In the genomic region with DNA sequence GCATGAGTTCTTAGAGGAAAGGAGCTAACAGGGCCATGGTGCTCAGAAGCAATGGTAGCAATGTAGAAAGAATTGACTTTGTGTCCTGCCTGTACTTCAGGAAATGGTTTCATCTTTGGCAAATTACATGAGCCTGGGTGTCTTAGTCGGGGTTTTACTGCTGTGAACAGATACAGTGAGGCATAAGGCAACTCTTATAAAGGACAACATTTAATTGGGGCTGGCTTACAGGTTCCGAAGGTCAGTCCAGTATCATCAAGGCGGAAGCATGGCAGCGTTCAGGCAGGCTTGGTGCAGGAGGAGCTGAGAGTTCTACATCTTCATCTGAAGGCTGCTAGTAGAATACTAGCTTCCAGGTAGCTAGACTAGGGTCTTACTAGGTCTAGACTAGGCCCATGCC, we compare ENCODE assay signal across 23 mouse cellular contexts.
"Had no signal": no experiment of that assay in that cellular context is flagged by ENCODE, and none has a peak within 500 bp of the region (broad histone marks: within the 10 kb centered on the region; RNA-seq: fewer than 3 reads in every experiment).

No protein-coding gene starts in this region.

- H3K27ac ChIP-seq: forebrain, embryonic 15.5 days; heart, embryonic 10.5 days; hindbrain, embryonic 10.5 days; hindbrain, embryonic 12.5 days; hindbrain, embryonic 15.5 days; layer of hippocampus, adult 2 months; left cerebral cortex, adult 2 months; limb, embryonic 10.5 days; limb, embryonic 12.5 days; liver, embryonic 13.5 days had no signal

- H3K9ac ChIP-seq: forebrain, embryonic 15.5 days; forebrain, postnatal 0 days; heart, embryonic 12.5 days; hindbrain, embryonic 12.5 days; hindbrain, embryonic 15.5 days; limb, embryonic 12.5 days; liver, embryonic 13.5 days had no signal

- H3K4me3 ChIP-seq: forebrain, embryonic 15.5 days; heart, embryonic 10.5 days; heart, embryonic 12.5 days; hindbrain, embryonic 10.5 days; hindbrain, embryonic 12.5 days; hindbrain, embryonic 15.5 days; layer of hippocampus, adult 2 months; left cerebral cortex, adult 2 months; limb, embryonic 10.5 days; limb, embryonic 12.5 days; liver, embryonic 13.5 days had no signal

- H3K9me3 ChIP-seq: forebrain, embryonic 15.5 days; heart, embryonic 10.5 days; heart, embryonic 12.5 days; hindbrain, embryonic 10.5 days; hindbrain, embryonic 12.5 days; hindbrain, embryonic 15.5 days; limb, embryonic 10.5 days; limb, embryonic 12.5 days; liver, embryonic 13.5 days had no signal

- ATAC-seq: forebrain, embryonic 15.5 days; forebrain, postnatal 0 days had no signal

- H3K4me1 ChIP-seq: hindbrain, embryonic 10.5 days; liver, embryonic 13.5 days had no signal

- H3K36me3 ChIP-seq: forebrain, embryonic 15.5 days; heart, embryonic 10.5 days; heart, embryonic 12.5 days; hindbrain, embryonic 10.5 days; hindbrain, embryonic 12.5 days; hindbrain, embryonic 15.5 days; limb, embryonic 10.5 days; limb, embryonic 12.5 days; liver, embryonic 13.5 days had no signal

- H3K27me3 ChIP-seq: forebrain, embryonic 15.5 days; heart, embryonic 12.5 days; hindbrain, embryonic 12.5 days; hindbrain, embryonic 15.5 days; limb, embryonic 12.5 days; liver, embryonic 13.5 days had no signal

- H3K4me2 ChIP-seq: forebrain, embryonic 15.5 days; heart, embryonic 12.5 days; hindbrain, embryonic 12.5 days; hindbrain, embryonic 15.5 days; limb, embryonic 12.5 days; liver, embryonic 11.5 days; liver, embryonic 13.5 days had no signal

- DNase-seq: forebrain, postnatal 0 days; gastrocnemius, postnatal 14 days; heart, adult 18-20 months; heart, postnatal 10 days; heart, postnatal 4 days; kidney, adult 18-20 months; kidney, adult 8-10 months; kidney, postnatal 10 days; kidney, postnatal 25 days; kidney, postnatal 4 days; liver; liver, embryonic 13.5 days had no signal
